Mouse (Mus musculus) CH12.LX (cell line): ENCODE data around the gene Gm20517. TPM values are rescaled to one million over a fixed set of nuclear protein-coding genes. Genes with fewer than 3 reads are reported as not detected.

Experiments used
- DNase-seq: peaks from one replicate; pipeline ENCODE4 v3.0.0-alpha.2; 2013; ENCODE audit errors: extremely low read depth
- H3K27ac ChIP-seq: 2 replicates; pipeline ENCODE4 v1.5.1; 2012; ENCODE audit warnings: low read depth, mild to moderate bottlenecking, control low read depth, moderate library complexity; ENCODE audit not compliant: insufficient read depth
- H3K27me3 ChIP-seq: replicated peaks from 2 replicates; pipeline ENCODE3; 2012; ENCODE audit warnings: inconsistent platforms
- H3K36me3 ChIP-seq, 2 experiments: replicated peaks in 1 of 2; 2 replicates each; pipeline versions ENCODE3 to v1.6.1; 2012; ENCODE audit warnings: inconsistent platforms in 1 of 2, low read length in 1 of 2, mild to moderate bottlenecking in 1 of 2, mixed read lengths in 1 of 2, moderate library complexity in 1 of 2; ENCODE audit not compliant: control insufficient read depth in 1 of 2, insufficient read depth in 1 of 2
- H3K4me1 ChIP-seq, 2 experiments: 2 replicates each; pipeline ENCODE4 v1.6.1; 2012; ENCODE audit warnings: inconsistent platforms in 1 of 2, moderate library complexity in 1 of 2; ENCODE audit not compliant: insufficient read depth in 2 of 2, control insufficient read depth in 1 of 2
- H3K4me2 ChIP-seq: 2 replicates; pipeline ENCODE4 v1.6.1; 2012; ENCODE audit warnings: low read depth, mild to moderate bottlenecking, control low read depth; ENCODE audit not compliant: poor library complexity, insufficient read depth, severe bottlenecking
- H3K4me3 ChIP-seq, 3 experiments: fragments of 150-350 bp in 1 of 3; sonication (generic) in 1 of 3; replicated peaks in 1 of 3; 2 replicates each; pipeline versions ENCODE3 to v1.5.1; 2011 to 2012; ENCODE audit warnings: low read depth in 2 of 3, low read length in 2 of 3, mild to moderate bottlenecking in 2 of 3, moderate library complexity in 2 of 3, control low read depth in 1 of 3, improper control_type of control experiment in 1 of 3, inconsistent platforms in 1 of 3, mixed read lengths in 1 of 3; ENCODE audit not compliant: poor library complexity in 1 of 3
- H3K79me2 ChIP-seq: replicated peaks from 2 replicates; pipeline ENCODE4 v1.6.1; 2012; ENCODE audit warnings: mild to moderate bottlenecking, moderate library complexity; ENCODE audit not compliant: control insufficient read depth, poor library complexity, insufficient read depth, severe bottlenecking; ENCODE audit errors: extremely low read depth
- H3K9ac ChIP-seq: 2 replicates; pipeline ENCODE4 v1.6.1; 2012; ENCODE audit warnings: low read depth, mild to moderate bottlenecking, control low read depth, moderate library complexity; ENCODE audit not compliant: insufficient read depth
- H3K9me3 ChIP-seq: replicated peaks from 2 replicates; pipeline ENCODE3; 2012; ENCODE audit warnings: low read length, inconsistent platforms, mixed read lengths
- CHD2 ChIP-seq: IDR thresholded peaks from 2 replicates; pipeline ENCODE4 v1.6.1; 2011; ENCODE audit warnings: low read length, improper control_type of control experiment
- GABPA ChIP-seq: IDR thresholded peaks from 2 replicates; pipeline ENCODE4 v1.6.1; 2012; ENCODE audit warnings: low read depth, low read length, improper control_type of control experiment, inconsistent platforms; ENCODE audit not compliant: insufficient replicate concordance
- IRF4 ChIP-seq: IDR thresholded peaks from 2 replicates; pipeline ENCODE4 v1.6.1; 2014; ENCODE audit warnings: low read depth, mild to moderate bottlenecking, inconsistent platforms, low read length, improper control_type of control experiment
- JUND ChIP-seq: conservative IDR thresholded peaks from 2 replicates; pipeline ENCODE4 v1.6.1; 2011; ENCODE audit warnings: low read depth, low read length, improper control_type of control experiment
- KAT2A ChIP-seq: IDR thresholded peaks from 2 replicates; pipeline ENCODE4 v1.6.1; 2012; ENCODE audit warnings: low read length, improper control_type of control experiment, inconsistent platforms; ENCODE audit not compliant: insufficient replicate concordance
- MAFK ChIP-seq: IDR thresholded peaks from 2 replicates; pipeline ENCODE4 v1.6.1; 2011; ENCODE audit warnings: low read length, improper control_type of control experiment; ENCODE audit not compliant: insufficient replicate concordance
- MAX ChIP-seq: IDR thresholded peaks from 2 replicates; pipeline ENCODE4 v1.6.1; 2011; ENCODE audit warnings: low read length, improper control_type of control experiment
- MAZ ChIP-seq: IDR thresholded peaks from 2 replicates; pipeline ENCODE4 v1.6.1; 2012; ENCODE audit warnings: low read depth, mild to moderate bottlenecking, inconsistent platforms, low read length, improper control_type of control experiment, moderate library complexity
- MEF2A ChIP-seq: IDR thresholded peaks from 2 replicates; pipeline ENCODE4 v1.6.1; 2014; ENCODE audit warnings: low read depth, mild to moderate bottlenecking, inconsistent platforms, low read length, improper control_type of control experiment, borderline replicate concordance
- PAX5 ChIP-seq: IDR thresholded peaks from 2 replicates; pipeline ENCODE4 v1.6.1; 2012; ENCODE audit warnings: low read length, inconsistent platforms, mixed read lengths
- POLR2A ChIP-seq: IDR thresholded peaks from 2 replicates; pipeline ENCODE4 v1.6.1; 2011; ENCODE audit warnings: low read depth, mild to moderate bottlenecking, improper control_type of control experiment, low read length
- POLR2AphosphoS2 ChIP-seq: IDR thresholded peaks from 2 replicates; pipeline ENCODE4 v1.6.1; 2011; ENCODE audit warnings: low read depth, low read length, improper control_type of control experiment
- SMC3 ChIP-seq: IDR thresholded peaks from 2 replicates; pipeline ENCODE4 v1.6.1; 2011; ENCODE audit warnings: low read depth, low read length, improper control_type of control experiment
- TBP ChIP-seq: conservative IDR thresholded peaks from 2 replicates; pipeline ENCODE4 v1.6.1; 2011; ENCODE audit warnings: low read depth, low read length, improper control_type of control experiment
- USF2 ChIP-seq: conservative IDR thresholded peaks from 2 replicates; pipeline ENCODE4 v1.6.1; 2011; ENCODE audit warnings: low read depth, low read length, improper control_type of control experiment
- dilution Hi-C: fragments of 300-500 bp; cut with MboI; formaldehyde crosslinking; loops from 2 replicates; pipeline ENCODE4 v1.14.3; 2020; ENCODE audit warnings: low sequenced_read_pairs; ENCODE audit not compliant: extremely low pct_unique_long_range_greater_than_20kb, extremely low pct_ligation_motif_present
- in situ Hi-C: fragments of 300-500 bp; cut with MboI; formaldehyde crosslinking; loops from 3 replicates; pipeline ENCODE4 v1.14.3; 2019; ENCODE audit warnings: low sequenced_read_pairs, low pct_ligation_motif_present, low pct_unique_long_range_greater_than_20kb, mixed read lengths
- polyA plus RNA-seq: library from polyadenylated mRNA; unstranded; fragments of >175 nt; gene quantifications from 2 replicates; pipeline ENCODE4 v1.2.1, GENCODE M21; 2012; ENCODE audit warnings: low read depth; ENCODE audit not compliant: insufficient read length
- total RNA-seq, 2 experiments: library from RNA; depleted of rRNA; stranded (reverse); fragments of 300-350 nt in 1 of 2; fragments of >200 nt in 1 of 2; gene quantifications; 2 replicates each; pipeline ENCODE4 v1.2.3; 2012 to 2014

Gene Gm20517
- total and polyA plus RNA-seq, 3 experiments = 1.1 to 1.8 (median 1.8) TPM

DNA sequence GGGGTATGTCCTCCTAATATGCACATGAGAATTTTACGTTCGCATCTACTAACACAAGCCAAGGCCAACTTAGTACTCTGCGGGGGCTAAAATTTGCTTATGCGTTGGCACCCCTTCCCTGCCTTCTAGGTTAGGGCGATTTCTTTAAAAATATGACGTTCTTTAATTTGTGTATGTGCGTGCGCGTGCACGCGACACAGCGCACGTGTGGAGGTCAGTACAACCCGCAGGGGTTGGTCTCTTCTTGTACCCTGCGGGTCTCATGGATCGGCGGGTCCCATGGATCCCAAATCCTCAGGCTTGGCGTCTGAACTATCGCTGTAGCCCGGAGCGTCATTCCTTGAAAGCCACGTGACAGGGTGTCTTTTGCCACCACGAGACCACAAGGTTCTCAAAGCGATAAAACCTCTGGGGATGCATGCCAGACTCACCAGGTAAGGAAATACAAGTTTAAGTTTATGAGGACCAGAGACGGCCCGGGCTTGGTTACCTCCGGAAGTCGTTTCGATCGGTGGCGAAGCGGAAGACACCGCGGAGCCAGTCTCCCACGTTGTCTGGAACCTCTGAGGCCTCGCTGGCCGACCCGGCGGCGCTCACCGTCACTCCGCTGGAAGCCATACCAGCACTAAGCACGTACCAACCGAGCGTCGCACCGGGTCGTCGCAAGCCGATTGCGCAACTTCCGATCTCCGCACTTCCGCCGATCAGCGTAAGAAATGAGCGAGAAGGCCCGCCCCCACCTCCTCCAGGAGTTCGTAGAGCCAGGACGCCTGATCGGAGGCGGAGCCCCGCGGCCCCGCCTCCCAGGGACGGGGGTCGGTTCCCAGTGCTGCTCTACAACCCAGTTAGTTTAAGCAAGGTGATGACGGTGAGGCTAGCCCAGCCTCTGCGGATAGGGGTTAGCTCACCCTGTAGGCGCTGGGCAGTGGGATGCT, 76.3 kb downstream of the Gm20517 start (continued):
- TF ChIP-seq JUND (no peak), CHD2 (no peak), KAT2A (peak; percentile 92; the same call in 1 of the 2 replicates), POLR2A (peak; percentile 89), USF2 (no peak), SMC3 (no peak), MAZ (peak; percentile 82), MAFK (no peak), PAX5 (no peak), POLR2AphosphoS2 (peak; percentile 76; the same call in 1 of the 2 replicates), TBP (peak; percentile 82)
- TF ChIP-seq, all 38 proteins: peak for 21

DNA sequence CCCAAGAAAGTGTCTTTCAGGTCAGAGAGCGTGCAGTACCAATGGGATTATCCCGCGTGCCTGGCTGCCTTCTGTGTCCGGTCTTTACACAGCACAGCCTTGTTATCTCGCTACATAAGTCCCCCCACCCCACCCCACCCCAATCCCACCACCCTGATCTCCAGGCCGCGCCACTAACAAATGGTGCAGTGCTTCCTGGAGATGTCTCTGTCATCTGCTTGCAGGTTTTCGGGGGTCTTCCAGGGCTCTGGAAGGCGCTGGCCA, 76.9 kb downstream of the Gm20517 start, which contains the start of gene Tomm6:
Gene Tomm6, minus strand, starts transcription at position 43 of the 264 bp plus-strand sequence.
- peaks cover 45% of the 10 kb centered on the region for H3K27me3 ChIP-seq
- H3K9ac ChIP-seq = peak within 1 kb of the TSS; percentile 84
- H3K9me3 ChIP-seq = no peaks in the 10 kb centered on the region
- H3K4me1 ChIP-seq = peaks cover 6 to 25% of the 10 kb centered on the region in 2 experiments
- dilution Hi-C loops = no loop called here
- TF ChIP-seq SMC3 (no peak), MEF2A (no peak; the same call in 1 of the 2 replicates), MAFK (no peak), IRF4 (no peak), MAX (no peak), GABPA (no peak)
- H3K79me2 ChIP-seq = peaks cover 10% of the 10 kb centered on the region
- peaks cover 18 to 35% of the 10 kb centered on the region in 2 experiments for H3K36me3 ChIP-seq
- no peak within 1 kb of the TSS for H3K27ac ChIP-seq
- H3K4me2 ChIP-seq = peak within 1 kb of the TSS; percentile 90
- DNase-seq = no peak
- in situ Hi-C loops = loop anchor here (5.0 kb wide), 1 partner anchor 76 kb away; the partner anchor contains the start of genes Bysl, Gm20517 and Med20
- peak within 1 kb of the TSS; percentile 85 to 96 (median 92) for H3K4me3 ChIP-seq
